Mouse (Mus musculus) liver, adult 2 months (tissue): ENCODE data around the gene Sds.

Source experiments
- CTCF ChIP-seq: fragments of 200-500 bp; IDR thresholded peaks from 2 replicates; pipeline ENCODE4 v1.5.1; 2011; ENCODE audit warnings: low read depth, low read length, control low read depth
- POLR2A ChIP-seq: fragments of 200-500 bp; IDR thresholded peaks from 2 replicates; pipeline ENCODE4 v1.6.1; 2011; ENCODE audit warnings: low read length, control low read depth; ENCODE audit not compliant: insufficient read depth; ENCODE audit errors: extremely low read depth

DNA sequence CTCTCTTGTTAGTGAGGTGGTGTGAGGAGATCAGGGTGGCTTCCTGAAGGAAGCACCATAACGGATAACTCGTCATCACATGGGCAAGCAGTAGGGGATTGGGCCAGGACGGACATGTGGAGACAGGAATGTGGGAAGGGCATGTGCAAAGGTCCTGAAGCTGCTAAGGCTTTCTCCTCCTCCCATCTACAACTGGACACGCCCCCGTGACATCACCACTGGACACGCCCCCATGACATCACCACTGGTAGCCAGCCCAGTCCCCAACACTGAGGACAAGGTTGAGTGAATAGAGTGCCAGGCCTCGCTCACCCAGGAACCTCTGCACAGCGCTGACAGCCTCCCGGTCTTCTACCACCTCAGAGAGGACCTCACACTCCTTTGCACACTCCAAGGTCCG, 17.2 kb upstream of the Sds start:
- TF ChIP-seq CTCF = no peak
- no peak for TF ChIP-seq POLR2A
